Mouse (Mus musculus): ENCODE measurements around the gene Wdr54.
A peak's percentile ranks its signal among the peaks of the same experiment; 100 is the strongest.

Gene Wdr54

GRCm38 (mm10) chr6:83156259-83156684 is at the start of gene Wdr54, which contains the start of gene 1700003E16Rik:
Wdr54 (minus strand) TSS chr6:83156397.
1700003E16Rik (plus strand) TSS chr6:83156404.
- DNase-seq (ENCODE audit: low spot score), result no peak

- DNase-seq (ENCODE audit: low spot score), result no peak
Observed at GRCm38 (mm10) chr6:83205851-83206250, 49.7 kb upstream of the Wdr54 start.

GRCm38 (mm10) chr6:83203320-83203719 is 47.1 kb upstream of the Wdr54 start:
- DNase-seq (ENCODE audit: low spot score), result no peak

- no peak for DNase-seq (ENCODE audit: low spot score)
Observed at GRCm38 (mm10) chr6:83197345-83198004, 41.3 kb upstream of the Wdr54 start.

- no peak for DNase-seq (ENCODE audit: low spot score)
Observed at GRCm38 (mm10) chr6:83193571-83193970, 37.4 kb upstream of the Wdr54 start.

- no peak for DNase-seq (ENCODE audit: low spot score)
Observed at GRCm38 (mm10) chr6:83186946-83187345, 30.7 kb upstream of the Wdr54 start.

GRCm38 (mm10) chr6:83185895-83186861 is 30.0 kb upstream of the Wdr54 start:
- DNase-seq (ENCODE audit: low spot score), result no peak

GRCm38 (mm10) chr6:83184858-83185435 is 28.8 kb upstream of the Wdr54 start:
- no peak for DNase-seq (ENCODE audit: low spot score)

- DNase-seq (ENCODE audit: low spot score), result no peak
Observed at GRCm38 (mm10) chr6:83180605-83181004, 24.4 kb upstream of the Wdr54 start.

GRCm38 (mm10) chr6:83179390-83180117 is 23.4 kb upstream of the Wdr54 start:
- no peak for DNase-seq (ENCODE audit: low spot score)

- no peak for DNase-seq (ENCODE audit: low spot score)
Observed at GRCm38 (mm10) chr6:83175996-83176395, 19.8 kb upstream of the Wdr54 start.

- DNase-seq (ENCODE audit: low spot score), result no peak
Observed at GRCm38 (mm10) chr6:83172240-83172920, 16.2 kb upstream of the Wdr54 start.

GRCm38 (mm10) chr6:83171063-83171462 is 14.9 kb upstream of the Wdr54 start:
- no peak for DNase-seq (ENCODE audit: low spot score)

- no peak for DNase-seq (ENCODE audit: low spot score)
Observed at GRCm38 (mm10) chr6:83169872-83170271, 13.7 kb upstream of the Wdr54 start.

GRCm38 (mm10) chr6:83166243-83166630 is 10.0 kb upstream of the Wdr54 start:
- DNase-seq (ENCODE audit: low spot score), result no peak

- peak; percentile 94 for DNase-seq (ENCODE audit: low spot score)
Observed at GRCm38 (mm10) chr6:83165607-83166242, 9.5 kb upstream of the Wdr54 start, which contains the start of gene Dctn1. Dctn1 (plus strand) TSS chr6:83165920.

- DNase-seq (ENCODE audit: low spot score), result no peak
Observed at GRCm38 (mm10) chr6:83165026-83165606, 8.9 kb upstream of the Wdr54 start.

- no peak for DNase-seq (ENCODE audit: low spot score)
Observed at GRCm38 (mm10) chr6:83162701-83163100, 6.5 kb upstream of the Wdr54 start.

- peak; percentile 25 for DNase-seq (ENCODE audit: low spot score)
Observed at GRCm38 (mm10) chr6:83161921-83162641, 5.9 kb upstream of the Wdr54 start.

- DNase-seq (ENCODE audit: low spot score), result no peak
Observed at GRCm38 (mm10) chr6:83161442-83161841, 5.2 kb upstream of the Wdr54 start.
